Mouse (Mus musculus): Measurements from ENCODE around the gene Rprd1b.

Rprd1b gene

DNA sequence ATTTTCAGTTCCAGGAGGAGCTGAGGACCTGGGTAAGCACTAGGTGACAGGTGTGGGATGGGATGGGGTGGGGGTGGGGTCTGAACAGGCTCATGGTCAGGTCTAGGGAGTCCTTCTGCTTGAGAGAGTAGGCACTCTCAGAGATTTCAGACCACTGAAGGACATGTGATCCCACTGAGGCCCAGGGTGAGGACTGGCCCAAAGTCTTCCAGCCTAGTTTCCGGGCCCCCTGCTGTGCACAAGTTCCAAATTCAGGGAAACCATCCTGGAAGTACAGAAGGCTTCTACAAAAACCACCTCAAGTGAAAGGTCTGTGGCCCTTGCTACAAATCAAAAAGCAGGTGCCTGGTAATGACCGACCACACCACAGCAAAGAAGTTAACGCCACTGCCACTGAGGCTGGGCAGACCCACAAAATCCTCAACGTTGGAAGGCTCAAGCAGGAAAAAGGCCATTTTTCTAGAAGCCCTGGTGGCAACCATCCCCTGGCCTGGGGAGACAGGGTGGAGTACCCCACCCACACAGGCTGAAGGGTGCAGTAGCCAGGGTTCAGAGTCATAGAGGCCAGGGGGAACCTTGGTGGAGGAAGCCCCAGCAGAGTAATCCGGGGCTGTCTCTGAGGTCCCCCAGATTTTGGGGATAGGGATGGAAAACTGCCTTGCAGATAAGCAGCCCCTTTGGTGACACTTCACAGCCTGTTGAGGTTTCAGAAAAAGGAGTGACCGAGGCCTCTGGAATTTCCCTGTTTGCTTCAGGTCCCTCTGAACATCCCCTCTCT is 116.6 kb downstream of the Rprd1b start:
- DNase-seq (ENCODE audit: low spot score in 2 of 2): no peak

DNA sequence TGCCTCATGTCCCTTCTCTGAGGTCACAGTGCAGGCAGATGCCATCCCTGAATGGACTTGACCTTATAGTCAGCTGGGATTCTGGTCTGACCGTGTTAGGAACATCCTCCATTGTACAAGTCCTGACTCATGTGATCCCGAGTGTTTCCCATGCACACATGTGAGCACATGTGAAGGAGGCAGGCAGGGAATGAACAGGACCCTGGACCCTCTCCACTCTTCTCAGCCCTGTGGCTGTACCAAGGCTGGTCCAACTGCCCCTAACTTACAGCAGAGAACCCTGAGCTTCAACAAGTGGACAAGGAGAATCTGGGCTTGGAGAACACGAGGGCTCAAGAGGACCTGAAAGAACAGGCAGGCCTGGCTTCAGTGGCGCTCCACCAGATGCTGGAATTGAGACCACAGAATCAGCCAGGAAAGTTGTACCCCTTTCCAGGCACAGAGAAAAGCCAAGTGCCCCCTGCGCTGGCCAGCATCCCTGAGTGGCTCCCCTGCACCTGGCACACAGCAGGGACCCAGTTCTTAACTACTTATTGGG is 117.3 kb downstream of the Rprd1b start:
- DNase-seq (ENCODE audit: low spot score in 2 of 2): no peak

DNA sequence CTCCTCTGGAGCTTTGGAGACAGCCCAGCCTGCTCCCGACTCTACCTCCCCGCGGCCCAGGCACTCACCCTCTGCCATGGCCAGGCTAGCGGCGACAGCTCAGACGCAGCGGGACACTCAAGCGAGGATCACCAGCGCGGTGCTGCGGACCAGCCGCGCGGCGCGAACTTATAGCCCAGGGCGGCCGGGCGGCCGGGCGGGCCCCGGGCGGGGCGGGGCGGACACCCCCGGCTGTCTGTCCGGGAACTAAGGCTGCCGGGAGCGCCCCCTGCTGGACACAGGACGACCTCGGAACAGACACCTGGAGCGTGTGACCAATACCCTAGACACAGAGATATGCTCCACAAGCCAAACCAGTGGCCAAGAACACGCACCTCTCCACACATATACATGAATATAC is 117.9 kb downstream of the Rprd1b start, which contains the start of gene Tgm2:
Tgm2 (minus strand) TSS at position 214 of the 400 bp plus-strand sequence.
- DNase-seq (ENCODE audit: low spot score in 2 of 2): peak; percentile 86 to 93

DNA sequence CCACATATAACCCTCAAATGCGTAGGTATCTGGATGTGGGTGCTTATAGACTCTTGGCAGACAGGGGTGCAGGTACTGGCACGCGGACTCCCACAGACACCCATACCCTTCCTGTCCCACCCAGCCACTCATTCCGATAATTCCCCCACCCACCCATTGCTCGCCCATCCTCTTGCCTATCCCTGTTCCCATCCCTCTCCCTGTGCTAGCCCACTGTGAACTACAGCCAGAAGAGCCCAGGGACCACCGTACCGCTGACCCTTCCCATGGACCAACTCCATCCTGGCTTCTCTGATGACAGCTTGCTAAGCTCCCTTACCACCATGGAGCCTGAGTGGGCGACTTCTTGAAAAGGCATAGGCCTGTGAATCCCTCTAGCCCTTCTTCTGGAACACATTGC is 118.7 kb downstream of the Rprd1b start:
- no peak for DNase-seq (ENCODE audit: low spot score in 2 of 2)

- DNase-seq (ENCODE audit: low spot score in 2 of 2): no peak
These were observed 122.8 kb downstream of the Rprd1b start for GRCm38 (mm10) chr2:158151077-158151476.

DNA sequence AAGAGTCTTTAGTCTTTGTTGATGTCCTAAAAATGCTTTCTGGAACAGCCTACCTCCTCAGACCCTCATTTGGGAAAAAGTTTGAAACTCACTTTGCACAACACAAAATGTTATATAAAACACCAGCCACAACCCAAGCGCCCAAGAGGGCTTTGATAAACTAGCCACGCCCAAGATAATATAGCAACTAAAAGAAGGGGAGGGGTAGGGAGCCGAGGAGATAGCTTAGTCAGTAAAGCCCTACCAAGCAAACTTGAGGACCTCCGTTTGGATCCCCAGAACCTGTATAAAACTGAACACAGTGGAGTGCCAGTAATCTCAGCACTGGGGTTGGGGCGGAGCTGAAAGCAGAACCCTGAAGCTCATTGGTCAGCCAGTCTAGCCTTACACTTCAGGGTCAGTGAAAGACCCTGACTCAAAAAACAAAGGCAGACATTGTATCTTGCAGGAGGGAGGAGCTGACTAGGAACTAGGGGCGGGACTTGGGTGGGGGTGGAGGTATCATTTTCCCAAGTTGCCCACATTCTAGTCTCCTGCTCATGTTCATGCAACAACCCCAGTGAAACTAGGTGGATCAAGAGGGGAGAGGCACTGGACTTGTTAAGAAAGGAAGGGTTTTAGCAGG is 124.5 kb downstream of the Rprd1b start:
- no peak for DNase-seq (ENCODE audit: low spot score in 2 of 2)

DNA sequence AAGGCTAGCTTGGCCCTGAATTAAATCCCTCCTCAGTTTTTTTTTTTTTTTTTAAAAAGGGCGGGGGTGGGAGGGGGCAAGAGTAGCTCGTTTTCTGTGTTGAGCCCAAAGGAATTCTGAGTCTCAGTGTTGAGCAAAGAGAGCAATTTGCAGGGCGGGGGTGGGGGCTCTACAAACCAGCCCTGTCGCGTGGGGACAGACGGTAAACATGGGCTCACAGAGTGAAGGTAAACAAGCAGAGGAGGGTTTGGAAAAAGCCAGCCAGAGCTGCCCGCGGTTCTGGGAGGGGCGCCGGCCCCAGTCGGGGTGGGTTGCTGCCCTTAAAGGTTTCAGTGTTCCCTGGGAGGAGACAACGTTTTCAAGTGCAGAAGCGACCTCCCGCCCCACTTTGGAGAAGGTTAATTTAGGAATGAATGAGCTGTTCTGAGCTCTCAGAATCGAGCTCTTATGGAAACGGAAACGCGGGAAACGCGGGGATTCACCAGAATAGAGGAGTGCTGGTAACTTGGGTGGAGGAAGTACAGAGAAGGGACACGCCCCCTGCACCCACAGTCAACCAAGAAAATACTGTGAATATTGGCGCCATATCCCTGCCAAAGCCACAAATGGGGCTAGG is 125.5 kb downstream of the Rprd1b start:
- no peak for DNase-seq (ENCODE audit: low spot score in 2 of 2)

DNA sequence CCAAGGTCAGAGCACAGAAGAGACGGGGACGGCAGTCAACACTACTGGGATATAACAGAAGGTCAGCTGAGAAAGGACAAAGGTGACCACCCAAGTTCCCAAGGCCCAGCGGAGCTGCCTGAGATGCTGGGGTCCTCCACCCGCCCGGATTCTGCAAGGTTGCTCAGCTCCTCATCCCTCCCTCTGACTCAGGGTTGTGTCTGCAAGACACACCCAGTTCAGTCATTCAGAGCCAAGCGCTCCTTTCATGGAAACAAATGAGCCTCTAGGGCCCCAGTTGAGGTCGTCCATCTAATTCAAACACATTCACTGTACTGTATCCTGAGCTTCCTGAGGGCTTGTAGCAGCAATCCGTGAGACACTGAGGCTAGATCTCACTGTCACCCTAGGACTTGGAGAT is 126.3 kb downstream of the Rprd1b start:
- no peak for DNase-seq (ENCODE audit: low spot score in 2 of 2)

- no peak for DNase-seq (ENCODE audit: low spot score in 2 of 2)
These were observed 126.8 kb downstream of the Rprd1b start for GRCm38 (mm10) chr2:158155101-158155500.

- DNase-seq (ENCODE audit: low spot score in 2 of 2): no peak
These were observed 127.3 kb downstream of the Rprd1b start for GRCm38 (mm10) chr2:158155615-158156014.

DNA sequence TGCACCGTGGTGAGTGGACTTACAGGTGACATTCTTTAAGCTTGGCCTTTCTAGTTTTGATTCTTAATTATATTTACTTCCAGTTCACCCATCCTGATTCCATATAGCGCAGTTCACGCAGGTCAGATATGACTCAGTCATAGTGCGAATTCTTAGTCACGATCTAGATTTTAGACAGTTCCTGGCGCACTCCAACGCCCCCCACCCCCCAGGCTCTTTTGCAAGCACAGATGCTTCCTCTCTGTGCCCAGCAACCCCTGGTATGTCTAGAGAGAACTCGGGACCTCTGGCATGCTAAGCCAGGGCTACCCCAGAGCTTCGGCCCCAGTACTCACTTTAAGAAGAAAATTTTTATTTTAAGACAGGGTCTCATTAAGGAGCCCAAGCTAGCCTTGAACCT is 128.2 kb downstream of the Rprd1b start:
- no peak for DNase-seq (ENCODE audit: low spot score in 2 of 2)

- no peak for DNase-seq (ENCODE audit: low spot score in 2 of 2)
These were observed 129.4 kb downstream of the Rprd1b start for GRCm38 (mm10) chr2:158157654-158158053.

GRCm38 (mm10) chr2:158159376-158160235 is 131.3 kb downstream of the Rprd1b start:
- peak; percentile 67 to 77 for DNase-seq (ENCODE audit: low spot score in 2 of 2)

DNA sequence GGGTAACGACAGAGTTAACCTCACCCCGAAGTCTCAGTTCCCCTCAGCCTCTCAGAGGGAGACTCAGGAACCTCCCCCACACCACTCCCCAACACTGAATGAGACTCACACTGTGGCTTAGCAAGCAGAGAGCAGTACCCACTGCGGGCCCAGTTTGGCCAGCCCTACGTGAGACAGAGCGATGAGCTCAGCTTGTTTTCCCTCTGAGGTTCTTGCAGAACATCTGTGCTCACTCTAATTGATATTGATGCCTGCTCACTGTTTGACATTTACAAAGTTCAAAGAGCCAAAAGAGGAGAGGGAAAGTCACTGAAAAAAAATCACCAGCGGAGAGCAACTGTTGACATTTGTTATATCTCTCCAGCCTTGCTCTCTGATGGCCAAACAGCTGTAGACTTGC is 133.5 kb downstream of the Rprd1b start:
- DNase-seq (ENCODE audit: low spot score in 2 of 2): no peak

DNA sequence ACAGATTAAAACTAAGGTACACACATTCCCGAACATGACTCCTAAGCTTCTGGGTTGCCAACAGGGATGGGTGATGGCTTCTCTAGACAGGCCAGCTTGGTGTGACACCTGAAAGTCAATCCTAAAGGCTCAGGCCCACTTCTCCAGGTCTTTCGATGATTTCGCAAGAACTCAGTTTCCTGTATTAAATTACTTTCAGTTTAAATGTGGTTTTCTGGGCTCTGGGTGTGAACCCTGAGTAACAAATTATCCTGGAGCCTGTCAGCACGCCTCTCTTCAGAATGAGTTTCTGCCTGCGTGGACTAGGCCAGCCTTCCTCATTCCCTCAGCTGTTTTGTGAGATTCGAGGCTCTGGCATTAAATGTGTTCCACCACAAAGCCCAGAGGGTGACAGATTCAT is 134.7 kb downstream of the Rprd1b start:
- DNase-seq (ENCODE audit: low spot score in 2 of 2): no peak

DNA sequence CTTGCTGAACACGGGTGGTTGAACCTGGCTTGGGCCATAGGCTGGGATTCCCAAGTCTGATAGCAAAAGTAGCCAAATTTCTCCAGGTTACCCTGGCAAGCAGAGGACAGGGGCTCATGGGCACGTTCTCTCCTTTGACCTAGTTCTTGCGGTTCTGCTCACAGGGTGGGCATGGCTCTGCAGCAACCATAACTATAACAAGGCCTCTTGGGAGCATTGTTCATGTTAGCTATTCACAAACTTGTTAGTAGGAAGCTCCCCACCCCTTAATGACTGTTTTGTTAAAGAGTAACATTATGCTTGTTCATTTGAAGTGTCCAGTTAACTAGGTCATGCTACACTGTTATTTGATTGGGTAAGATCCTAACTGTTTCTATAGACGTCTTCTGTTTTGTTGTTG is 137.5 kb downstream of the Rprd1b start:
- DNase-seq (ENCODE audit: low spot score in 2 of 2): no peak

GRCm38 (mm10) chr2:158166628-158167027 is 138.3 kb downstream of the Rprd1b start:
- DNase-seq (ENCODE audit: low spot score in 2 of 2): peak; percentile 53 to 71

DNA sequence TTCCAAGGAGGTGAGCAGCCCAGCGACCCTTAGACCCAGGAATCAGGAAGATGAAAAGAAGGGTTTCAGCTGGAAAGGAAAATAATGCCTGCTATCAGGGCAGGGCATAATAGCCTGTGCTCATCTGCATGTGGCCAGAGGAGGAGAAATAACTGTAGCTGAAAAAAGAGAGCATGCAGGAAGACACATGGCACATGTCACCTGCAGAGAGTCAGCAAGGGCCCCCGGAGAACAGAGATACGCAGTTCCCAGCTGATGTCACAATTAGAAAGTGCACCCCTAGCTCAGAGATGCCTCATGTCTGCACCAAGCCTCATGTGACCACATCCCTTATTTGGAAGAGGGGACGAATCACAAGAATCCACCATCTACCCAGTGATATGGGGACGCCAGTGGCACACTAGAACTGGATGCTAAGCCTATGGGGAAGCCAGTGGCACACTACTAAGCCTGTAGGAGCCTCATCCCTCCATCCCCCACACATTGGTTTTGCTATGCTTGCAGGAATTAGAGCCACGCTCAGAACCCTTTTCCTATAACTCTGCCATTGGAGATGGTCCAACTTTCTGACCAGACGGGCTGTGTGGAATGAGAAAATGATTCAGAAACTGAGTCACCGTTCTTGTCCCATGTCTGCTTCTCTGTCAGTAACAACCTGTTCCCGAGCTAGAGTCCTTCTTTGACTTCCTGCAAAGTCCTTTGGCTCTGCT is 139.4 kb downstream of the Rprd1b start:
- DNase-seq (ENCODE audit: low spot score in 2 of 2): no peak

DNA sequence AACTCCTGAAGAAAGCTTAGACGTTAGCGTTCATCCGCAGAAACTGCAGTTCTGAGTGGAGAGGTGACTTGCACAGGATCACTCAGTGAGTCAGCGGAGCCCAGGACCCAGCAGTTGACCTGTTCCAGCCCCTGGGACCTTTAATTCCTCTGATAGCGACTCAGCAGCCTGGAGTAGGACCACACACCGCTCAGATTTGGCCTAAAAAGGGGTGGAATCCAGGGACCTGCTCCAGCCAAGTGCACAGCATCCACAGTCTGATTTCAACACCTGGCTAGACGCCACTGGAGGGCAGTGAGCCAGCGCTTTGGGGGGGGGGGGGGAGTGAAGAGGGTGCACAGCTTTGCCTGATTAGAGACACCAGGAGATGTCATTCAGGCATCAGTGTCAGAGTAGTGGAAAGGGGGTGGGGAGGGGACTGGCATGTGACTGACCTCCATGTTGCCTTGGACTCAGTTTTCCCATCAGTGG is 140.5 kb downstream of the Rprd1b start:
- DNase-seq (ENCODE audit: low spot score in 2 of 2): peak; percentile 61 to 62

DNA sequence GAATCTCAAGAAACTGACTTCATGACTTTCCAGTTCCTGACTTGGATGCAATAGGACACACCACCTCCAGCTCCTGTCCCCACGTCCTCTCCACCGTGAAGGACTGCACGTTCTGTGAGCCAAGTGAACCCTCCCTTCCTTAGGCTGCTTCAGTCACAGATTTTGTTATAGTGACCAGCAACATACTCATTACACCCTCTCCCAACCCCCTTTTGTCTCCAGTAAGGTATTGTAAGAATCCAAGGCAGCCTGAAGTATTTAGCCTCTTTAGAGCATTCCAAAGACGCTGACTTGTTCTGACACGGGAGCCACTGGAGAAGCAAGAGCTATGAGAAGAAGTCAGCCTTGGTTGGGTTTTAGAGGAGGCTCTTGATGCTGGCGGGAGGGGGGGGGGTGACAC is 141.1 kb downstream of the Rprd1b start:
- no peak for DNase-seq (ENCODE audit: low spot score in 2 of 2)

DNA sequence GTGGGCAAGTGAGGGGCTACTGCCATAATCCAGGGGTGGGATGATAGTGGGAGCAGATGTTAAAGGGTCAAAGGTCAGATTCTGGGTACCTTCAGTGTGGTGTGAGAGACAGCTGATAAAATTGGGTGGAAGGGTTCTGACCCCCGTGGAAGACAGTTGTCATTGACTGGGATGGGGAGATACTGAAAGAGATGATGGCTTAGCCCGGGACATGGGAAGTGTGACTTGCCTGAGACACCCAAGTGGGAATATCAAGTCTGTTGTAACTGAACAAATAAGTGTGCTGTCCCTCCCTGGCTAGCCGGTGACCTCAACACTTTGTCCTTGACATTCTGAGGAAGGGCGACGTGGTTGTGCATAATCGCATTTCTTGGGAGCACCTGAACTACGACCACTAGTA is 141.5 kb downstream of the Rprd1b start:
- no peak for DNase-seq (ENCODE audit: low spot score in 2 of 2)

All from heart, adult 9 months (tissue).